Mouse (Mus musculus) ES-E14 (cell line): ENCODE data around the gene Plrg1. TPM values are rescaled to one million over a fixed set of nuclear protein-coding genes. Genes with fewer than 3 reads are reported as not detected.

Experiments
- DNase-seq: peaks from one replicate; pipeline ENCODE4 v3.0.0-alpha.2; 2013; ENCODE audit warnings: low read depth, low spot score
- H3K27ac ChIP-seq: 2 replicates; pipeline ENCODE4 v1.5.1; 2012; ENCODE audit warnings: low read depth, mild to moderate bottlenecking, low read length, moderate library complexity, mixed read lengths; ENCODE audit not compliant: poor library complexity, insufficient read depth, severe bottlenecking
- H3K36me3 ChIP-seq: 2 replicates; pipeline ENCODE4 v1.6.1; 2012; ENCODE audit warnings: mild to moderate bottlenecking, low read length, moderate library complexity, mixed read lengths; ENCODE audit not compliant: control insufficient read depth, poor library complexity, insufficient read depth, severe bottlenecking
- H3K4me1 ChIP-seq, 2 experiments: fragments of 150-350 bp in 1 of 2; sonication (generic) in 1 of 2; 2 replicates each; pipeline ENCODE4 v1.6.1; 2012; ENCODE audit warnings: low read length in 2 of 2, mild to moderate bottlenecking in 1 of 2, mixed read lengths in 1 of 2; ENCODE audit not compliant: control insufficient read depth in 2 of 2, insufficient read depth in 2 of 2, poor library complexity in 1 of 2
- H3K4me3 ChIP-seq, 2 experiments: fragments of 150-350 bp in 1 of 2; sonication (generic) in 1 of 2; 2 replicates each; pipeline ENCODE4 v1.5.1; 2012; ENCODE audit warnings: low read length in 2 of 2, low read depth in 1 of 2, mild to moderate bottlenecking in 1 of 2, mixed read lengths in 1 of 2; ENCODE audit not compliant: insufficient read depth in 1 of 2, poor library complexity in 1 of 2, severe bottlenecking in 1 of 2
- H3K9ac ChIP-seq: 2 replicates; pipeline ENCODE4 v1.6.1; 2012; ENCODE audit warnings: low read depth, mild to moderate bottlenecking, low read length, mixed read lengths; ENCODE audit not compliant: poor library complexity, insufficient read depth, severe bottlenecking
- H3K9me3 ChIP-seq: fragments of 150-350 bp; sonication (generic); 2 replicates; pipeline ENCODE4 v1.6.1; 2012; ENCODE audit warnings: low read depth, mild to moderate bottlenecking, low read length; ENCODE audit not compliant: control insufficient read depth, insufficient read depth
- CHD2 ChIP-seq: IDR thresholded peaks from 2 replicates; pipeline ENCODE4 v1.6.1; 2014; ENCODE audit warnings: mild to moderate bottlenecking, low read depth, low read length, inconsistent platforms
- HCFC1 ChIP-seq: IDR thresholded peaks from 2 replicates; pipeline ENCODE4 v1.6.1; 2012; ENCODE audit warnings: low read length, inconsistent platforms, borderline replicate concordance; ENCODE audit not compliant: insufficient read depth
- MAFK ChIP-seq: IDR thresholded peaks from 2 replicates; pipeline ENCODE4 v1.6.1; 2014; ENCODE audit warnings: mild to moderate bottlenecking, low read depth, low read length, inconsistent platforms; ENCODE audit not compliant: insufficient read depth
- ZC3H11A ChIP-seq: IDR thresholded peaks from 2 replicates; pipeline ENCODE4 v1.6.1; 2012; ENCODE audit warnings: low read depth, mild to moderate bottlenecking, inconsistent platforms, low read length, borderline replicate concordance
- ZNF384 ChIP-seq: IDR thresholded peaks from 2 replicates; pipeline ENCODE4 v1.6.1; 2012; ENCODE audit warnings: low read depth, low read length, inconsistent platforms
- in situ Hi-C, 2 experiments: fragments of 600-800 bp; cut with MboI; formaldehyde crosslinking; loops; one replicate each; pipeline ENCODE4 v1.15.1; 2025; ENCODE audit warnings: low sequenced_read_pairs in 2 of 2, inconsistent platforms in 1 of 2; ENCODE audit not compliant: unreplicated experiment in 2 of 2
- total RNA-seq: library from RNA; depleted of rRNA; stranded (reverse); fragments of 300-350 nt; gene quantifications from 2 replicates; pipeline ENCODE4 v1.2.3, GENCODE M21; 2012; rRNA removed

Gene Plrg1
- total RNA-seq = 71.4 and 81.7 TPM in 2 replicates

GRCm38 (mm10) chr3:83055281-83056038, at the start of gene Plrg1:
Gene Plrg1, plus strand, starts transcription at chr3:83055522.
- Histone ChIP-seq H3K36me3 (peaks cover 12% of the 10 kb centered on the region), H3K27ac (peak within 1 kb of the TSS; percentile 67; the same call in 1 of the 2 replicates), H3K9ac (peak within 1 kb of the TSS; percentile 96), H3K4me1 (no peaks in the 10 kb centered on the region), H3K9me3 (no peaks in the 10 kb centered on the region), H3K4me3 (peak within 1 kb of the TSS; percentile 91 to 100)
- in situ Hi-C loops = loop anchor here in 1 of 2 experiments (25.0 kb wide), 1 partner anchor 693 kb away; the partner anchor contains the start of gene Map9
- peak; percentile 94 for DNase-seq
- TF ChIP-seq CHD2 (no peak), ZNF384 (no peak), HCFC1 (no peak), MAFK (no peak), ZC3H11A (no peak)

- TF ChIP-seq CHD2 (no peak), HCFC1 (no peak), ZC3H11A (no peak)
- no peak within 1 kb of the TSS; a peak in 2 of 4 replicates for H3K4me3 ChIP-seq
- no peak within 1 kb of the TSS for H3K9ac ChIP-seq
- no peak for DNase-seq
- no peaks in the 10 kb centered on the region for H3K4me1 ChIP-seq
- H3K36me3 ChIP-seq = no peaks in the 10 kb centered on the region
- in situ Hi-C loops = no loop called here
- no peak within 1 kb of the TSS for H3K27ac ChIP-seq
- H3K9me3 ChIP-seq = no peaks in the 10 kb centered on the region
Measured at GRCm38 (mm10) chr3:83007557-83007956, 47.8 kb upstream of the Plrg1 start, which contains the start of gene Fgg. Gene Fgg, plus strand, starts transcription at chr3:83007724.

- no peak overlapping the region for H3K9ac ChIP-seq
- no peaks in the 10 kb centered on the region for H3K9me3 ChIP-seq
- H3K4me1 ChIP-seq = no peaks in the 10 kb centered on the region
- in situ Hi-C loops = no loop called here
- H3K36me3 ChIP-seq = no peaks in the 10 kb centered on the region
- DNase-seq = no peak
- H3K4me3 ChIP-seq = no peak overlapping the region
- TF ChIP-seq ZC3H11A = no peak
- no peak for TF ChIP-seq ZNF384
- TF ChIP-seq HCFC1 = no peak
- TF ChIP-seq MAFK = no peak
- TF ChIP-seq CHD2 = no peak
- no peak overlapping the region for H3K27ac ChIP-seq
Measured at GRCm38 (mm10) chr3:83010291-83010690, 45.0 kb upstream of the Plrg1 start.

- H3K9ac ChIP-seq = no peak overlapping the region
- in situ Hi-C loops = no loop called here
- H3K9me3 ChIP-seq = no peaks in the 10 kb centered on the region
- H3K36me3 ChIP-seq = no peaks in the 10 kb centered on the region
- H3K4me3 ChIP-seq = no peak overlapping the region
- H3K27ac ChIP-seq = no peak overlapping the region
- no peak for DNase-seq
- no peaks in the 10 kb centered on the region for H3K4me1 ChIP-seq
- TF ChIP-seq MAFK (no peak), ZC3H11A (no peak), ZNF384 (no peak), CHD2 (no peak), HCFC1 (no peak)
Measured at GRCm38 (mm10) chr3:83011136-83011535, 44.2 kb upstream of the Plrg1 start.
